In genomic region chr16:57171161-57171560, GRCm38 (mm10) we compare ENCODE assay signal across 28 mouse cellular contexts. TPM values are rescaled to one million over a fixed set of nuclear protein-coding genes. Genes with fewer than 3 reads are reported as not detected.
A peak's percentile ranks its signal among the peaks of the same experiment; 100 is the strongest.
DNase-seq lines count a peak whose midpoint lies in the region; ATAC-seq and TF ChIP-seq lines count a peak whose summit lies in the region.
"Had no signal": no experiment of that assay in that cellular context is flagged by ENCODE, and none has a peak within 500 bp of the region (broad histone marks: within the 10 kb centered on the region; RNA-seq: fewer than 3 reads in every experiment).

No protein-coding gene starts in this region.

- peaks cover 11% of the 10 kb centered on the region; the same call in 1 of the 2 replicates for H3K4me1 ChIP-seq in forebrain, embryonic 15.5 days
- peaks cover 14% of the 10 kb centered on the region for H3K4me1 ChIP-seq in forebrain, embryonic 13.5 days
- peaks cover 3% of the 10 kb centered on the region for H3K4me1 ChIP-seq in kidney, adult 2 months (ENCODE audit: control insufficient read depth, insufficient read depth, low read length)
- peaks cover 7% of the 10 kb centered on the region for H3K4me1 ChIP-seq in kidney, embryonic 16.5 days (ENCODE audit: insufficient read depth, low read length)
- H3K4me1 ChIP-seq: embryonic facial prominence, embryonic 12.5 days; embryonic facial prominence, embryonic 15.5 days had no signal

- no peak for ATAC-seq in forebrain, embryonic 15.5 days (replicated peaks)
- no peak for ATAC-seq in forebrain, embryonic 13.5 days
- no peak for ATAC-seq in kidney, embryonic 16.5 days (ENCODE audit: low FRiP score, low TSS enrichment)
- ATAC-seq: hindbrain, embryonic 16.5 days; Patski had no signal

- H3K9me3 ChIP-seq in forebrain, embryonic 15.5 days, result no peaks in the 10 kb centered on the region
- H3K9me3 ChIP-seq in forebrain, embryonic 13.5 days (replicated peaks), result no peaks in the 10 kb centered on the region
- no peaks in the 10 kb centered on the region for H3K9me3 ChIP-seq in kidney, embryonic 16.5 days (ENCODE audit: low read length)
- H3K9me3 ChIP-seq: embryonic facial prominence, embryonic 12.5 days; embryonic facial prominence, embryonic 15.5 days; forebrain, embryonic 12.5 days; G1E; heart, embryonic 12.5 days; heart, embryonic 15.5 days; hindbrain, embryonic 10.5 days; hindbrain, embryonic 13.5 days had no signal

- no peak overlapping the region for H3K9ac ChIP-seq in forebrain, embryonic 15.5 days (replicated peaks)
- H3K9ac ChIP-seq in forebrain, embryonic 13.5 days, result no peak overlapping the region
- H3K9ac ChIP-seq in kidney, embryonic 16.5 days (replicated peaks; ENCODE audit: low read length), result no peak overlapping the region
- H3K9ac ChIP-seq: embryonic facial prominence, embryonic 12.5 days; embryonic facial prominence, embryonic 15.5 days; forebrain, embryonic 12.5 days; heart, embryonic 12.5 days; heart, embryonic 15.5 days; hindbrain, embryonic 13.5 days had no signal

- 67% methylated on average over 8 of the region's 8 CpGs for WGBS in forebrain, embryonic 15.5 days
- WGBS in forebrain, embryonic 13.5 days, result 89% methylated on average over 8 of the region's 8 CpGs
- 56% methylated on average over 8 of the region's 8 CpGs for WGBS in kidney, adult 2 months
- 80% methylated on average over 8 of the region's 8 CpGs for WGBS in kidney, embryonic 16.5 days

- no peak overlapping the region for H3K4me2 ChIP-seq in forebrain, embryonic 15.5 days (replicated peaks)
- H3K4me2 ChIP-seq in forebrain, embryonic 13.5 days, result no peak overlapping the region
- H3K4me2 ChIP-seq in kidney, embryonic 16.5 days (replicated peaks; ENCODE audit: low read depth, low read length), result no peak overlapping the region
- H3K4me2 ChIP-seq: embryonic facial prominence, embryonic 12.5 days; embryonic facial prominence, embryonic 15.5 days; forebrain, embryonic 12.5 days; heart, embryonic 12.5 days; heart, embryonic 15.5 days; hindbrain, embryonic 13.5 days had no signal

- no peak for TF ChIP-seq POLR2A in kidney, adult 2 months (IDR thresholded peaks at IDR 0.05; ENCODE audit: low read depth, low read length)

- H3K36me3 ChIP-seq in forebrain, embryonic 15.5 days, result peaks cover 9% of the 10 kb centered on the region; the same call in 1 of the 2 replicates
- H3K36me3 ChIP-seq in forebrain, embryonic 13.5 days (ENCODE audit: poor library complexity, severe bottlenecking), result peaks cover 11% of the 10 kb centered on the region; the same call in 1 of the 2 replicates
- no peaks in the 10 kb centered on the region for H3K36me3 ChIP-seq in kidney, adult 2 months (ENCODE audit: control insufficient read depth, insufficient read depth, low read length)
- H3K36me3 ChIP-seq in kidney, embryonic 16.5 days (ENCODE audit: insufficient read depth, low read length), result 0 out of 2 replicates have a peak, but pooled peaks cover 22% of the 10 kb centered on the region

- H3K27ac ChIP-seq in forebrain, embryonic 15.5 days (replicated peaks), result peak overlapping the region; percentile 23
- no peak overlapping the region for H3K27ac ChIP-seq in forebrain, embryonic 13.5 days
- H3K27ac ChIP-seq in kidney, adult 2 months (ENCODE audit: insufficient read depth, low read depth, low read length), result peak overlapping the region; percentile 42; the same call in 1 of the 2 replicates
- H3K27ac ChIP-seq in kidney, embryonic 16.5 days (ENCODE audit: low read length), result no peak overlapping the region
- H3K27ac ChIP-seq: embryonic facial prominence, embryonic 12.5 days; embryonic facial prominence, embryonic 15.5 days; forebrain, embryonic 12.5 days; heart, embryonic 15.5 days; hindbrain, embryonic 10.5 days; hindbrain, embryonic 13.5 days had no signal

- no peaks in the 10 kb centered on the region for H3K27me3 ChIP-seq in forebrain, embryonic 15.5 days
- H3K27me3 ChIP-seq in forebrain, embryonic 13.5 days, result no peaks in the 10 kb centered on the region
- no peaks in the 10 kb centered on the region for H3K27me3 ChIP-seq in kidney, adult 2 months (replicated peaks; ENCODE audit: control insufficient read depth, insufficient read depth, low read length)
- no peaks in the 10 kb centered on the region for H3K27me3 ChIP-seq in kidney, embryonic 16.5 days (ENCODE audit: insufficient read depth, low read length)
- H3K27me3 ChIP-seq: CH12.LX; embryonic facial prominence, embryonic 12.5 days; embryonic facial prominence, embryonic 15.5 days; forebrain, embryonic 12.5 days; heart, embryonic 12.5 days; heart, embryonic 15.5 days; hindbrain, embryonic 13.5 days; Patski had no signal

- TF ChIP-seq CTCF in kidney, adult 2 months (conservative IDR thresholded peaks at IDR 0.05; ENCODE audit: insufficient read depth, insufficient read length, low read depth, low read length), result no peak

- H3K4me3 ChIP-seq in forebrain, embryonic 15.5 days, result no peak overlapping the region
- H3K4me3 ChIP-seq in forebrain, embryonic 13.5 days, result no peak overlapping the region
- no peak overlapping the region for H3K4me3 ChIP-seq in kidney, adult 2 months (ENCODE audit: insufficient read depth, low read depth, low read length)
- H3K4me3 ChIP-seq in kidney, embryonic 16.5 days (ENCODE audit: low read length), result no peak overlapping the region
- H3K4me3 ChIP-seq: embryonic facial prominence, embryonic 12.5 days; embryonic facial prominence, embryonic 15.5 days; forebrain, embryonic 12.5 days; heart, embryonic 12.5 days; heart, embryonic 15.5 days; hindbrain, embryonic 10.5 days; hindbrain, embryonic 13.5 days had no signal

- peak; percentile 71 for DNase-seq in kidney, adult 2 months
- peak; percentile 52 to 66 for DNase-seq in kidney, postnatal 25 days
- DNase-seq in kidney, adult 18-20 months, result no peak
- no peak for DNase-seq in gastrocnemius, postnatal 4 days (ENCODE audit: low spot score in 2 of 2)
- DNase-seq: adrenal gland, postnatal 10 days; adrenal gland, postnatal 36 days; B cell, adult 2 months; cerebellum, adult 11 months; cerebellum, adult 2 months; cerebellum, adult 9-11 months; cerebellum, postnatal 25 days; gastrocnemius, postnatal 25 days; heart, postnatal 10 days; heart, postnatal 36 days had no signal

RNA-seq across cellular contexts. Expression of gene Nit2, which starts 4.0 kb away (rescaled TPM):
- polyA plus RNA-seq in forebrain, embryonic 15.5 days (2015; fragmentation: Nextera tagmentation; extraction: Ambion mirVana), result 37.7 and 41.1 TPM in 2 replicates
- polyA plus RNA-seq in forebrain, embryonic 13.5 days (2015; fragmentation: Nextera tagmentation; extraction: Ambion mirVana), result 45.4 and 51.9 TPM in 2 replicates
- 75.3 and 83.7 TPM in 2 replicates for polyA plus RNA-seq in kidney, adult 2 months (2012; rRNA removed)
- polyA plus RNA-seq in kidney, embryonic 16.5 days (2015; fragmentation: Nextera tagmentation; extraction: Ambion mirVana), result 110 and 115 TPM in 2 replicates
- total RNA-seq in gastrocnemius, postnatal 4 days (2021), result 10 to 100 TPM; 39.6 to 40.8 TPM

RNA-seq across cellular contexts. Expression of gene Tomm70a, which starts 49.7 kb away (rescaled TPM):
- 54.3 and 55.9 TPM in 2 replicates for polyA plus RNA-seq in forebrain, embryonic 15.5 days (2015; fragmentation: Nextera tagmentation; extraction: Ambion mirVana)
- polyA plus RNA-seq in forebrain, embryonic 13.5 days (2015; fragmentation: Nextera tagmentation; extraction: Ambion mirVana), result 43.2 and 47.2 TPM in 2 replicates
- polyA plus RNA-seq in kidney, adult 2 months (2012; rRNA removed), result 10.6 and 12.5 TPM in 2 replicates
- polyA plus RNA-seq in kidney, embryonic 16.5 days (2015; fragmentation: Nextera tagmentation; extraction: Ambion mirVana), result 39.2 and 44.4 TPM in 2 replicates
- total RNA-seq in gastrocnemius, postnatal 4 days (2021), result 10 to 100 TPM; 40.4 to 43.9 TPM

Comparison
In these comparisons a context has a peak if more than half of its experiments do, and no peak if none do; other contexts are left out.
1. H3K27ac ChIP-seq: peak in forebrain, embryonic 15.5 days (single experiment) and kidney, adult 2 months (single experiment); none in forebrain, embryonic 13.5 days (single experiment) and kidney, embryonic 16.5 days (single experiment).
2. DNase-seq: peak in kidney, adult 2 months (single experiment) and kidney, postnatal 25 days (2 of 2); none in kidney, adult 18-20 months (single experiment) and gastrocnemius, postnatal 4 days (0 of 2).